Mouse (Mus musculus): ENCODE data around the gene Rab34. TPM values are rescaled to one million over a fixed set of nuclear protein-coding genes. Genes with fewer than 3 reads are reported as not detected.

The Rab34 gene
- total and polyA plus RNA-seq, 3 experiments: 0.17 to 1.4 (median 0.50) TPM

- Histone ChIP-seq H3K27ac (ENCODE audit: insufficient read depth, low read depth) (peak overlapping the region; percentile 94), H3K79me2 (replicated peaks; ENCODE audit: control insufficient read depth, extremely low read depth, insufficient read depth, poor library complexity, severe bottlenecking) (peaks cover 36% of the 10 kb centered on the region), H3K9ac (ENCODE audit: insufficient read depth, low read depth) (peak overlapping the region; percentile 61), H3K36me3 (replicated peaks in 1 of 2; ENCODE audit: control insufficient read depth in 1 of 2, insufficient read depth in 1 of 2, low read length in 1 of 2) (peaks cover 26 to 40% of the 10 kb centered on the region in 2 experiments), H3K27me3 (replicated peaks) (no peaks in the 10 kb centered on the region), H3K4me3 (replicated peaks in 1 of 3; ENCODE audit: low read depth in 2 of 3, low read length in 2 of 3, poor library complexity in 1 of 3) (peak overlapping the region; percentile 65 to 72 (median 66)), H3K4me1 (ENCODE audit: control insufficient read depth in 1 of 2, insufficient read depth in 2 of 2) (peaks cover 13 to 61% of the 10 kb centered on the region in 2 experiments), H3K9me3 (replicated peaks; ENCODE audit: low read length) (no peaks in the 10 kb centered on the region), H3K4me2 (ENCODE audit: insufficient read depth, low read depth, poor library complexity, severe bottlenecking) (peak overlapping the region; percentile 59)
- peak; percentile 96 for DNase-seq (ENCODE audit: extremely low read depth)
- dilution Hi-C loops (cut with MboI; ENCODE audit: extremely low pct_ligation_motif_present, extremely low pct_unique_long_range_greater_than_20kb, low sequenced_read_pairs) (no loop called here), in situ Hi-C loops (cut with MboI; ENCODE audit: low pct_ligation_motif_present, low pct_unique_long_range_greater_than_20kb, low sequenced_read_pairs) (loop anchor here (5.0 to 10.0 kb wide), 3 partner anchors 121 to 351 kb away; no protein-coding TSS in a partner anchor)
- TF ChIP-seq NRF1 (IDR thresholded peaks at IDR 0.05; ENCODE audit: low read depth, low read length) (no peak), MAZ (IDR thresholded peaks at IDR 0.05; ENCODE audit: low read depth, low read length) (peak; percentile 17), GABPA (IDR thresholded peaks at IDR 0.05; ENCODE audit: insufficient replicate concordance, low read depth, low read length) (no peak), MEF2A (IDR thresholded peaks at IDR 0.05; ENCODE audit: borderline replicate concordance, low read depth, low read length) (no peak), TBP (conservative IDR thresholded peaks at IDR 0.05; ENCODE audit: low read depth, low read length) (0 out of 2 replicates have a peak, but pooled peaks have one; percentile 25), ETS1 (conservative IDR thresholded peaks at IDR 0.05; ENCODE audit: low read depth, low read length) (no peak), MXI1 (IDR thresholded peaks at IDR 0.05; ENCODE audit: low read depth, low read length) (no peak), POLR2AphosphoS2 (IDR thresholded peaks at IDR 0.05; ENCODE audit: low read depth, low read length) (no peak), POLR2A (IDR thresholded peaks at IDR 0.05; ENCODE audit: low read depth, low read length) (peak; percentile 77), RCOR1 (conservative IDR thresholded peaks at IDR 0.05; ENCODE audit: low read depth, low read length) (no peak; the same call in 1 of the 2 replicates), PAX5 (IDR thresholded peaks at IDR 0.05; ENCODE audit: low read length) (no peak), E2F4 (IDR thresholded peaks at IDR 0.05; ENCODE audit: insufficient replicate concordance, low read depth, low read length) (no peak), MAX (IDR thresholded peaks at IDR 0.05; ENCODE audit: low read length) (no peak), IRF4 (IDR thresholded peaks at IDR 0.05; ENCODE audit: low read depth, low read length) (no peak; the same call in 1 of the 2 replicates), CTCF (conservative IDR thresholded peaks at IDR 0.05 in 1 of 2, IDR thresholded peaks at IDR 0.05 in 1 of 2; ENCODE audit: low read depth in 2 of 2, low read length in 2 of 2) (peak; percentile 85 to 99), UBTF (IDR thresholded peaks at IDR 0.05; ENCODE audit: low read depth, low read length) (peak; percentile 93), TCF12 (IDR thresholded peaks at IDR 0.05; ENCODE audit: low read depth, low read length) (peak; percentile 40), ZKSCAN1 (IDR thresholded peaks at IDR 0.05; ENCODE audit: borderline replicate concordance, low read depth, low read length) (no peak), MYC (IDR thresholded peaks at IDR 0.05; ENCODE audit: low read depth, low read length) (no peak), JUND (conservative IDR thresholded peaks at IDR 0.05; ENCODE audit: low read depth, low read length) (no peak), ZNF384 (IDR thresholded peaks at IDR 0.05; ENCODE audit: low read depth, low read length) (no peak), CHD1 (IDR thresholded peaks at IDR 0.05; ENCODE audit: low read depth, low read length) (peak; percentile 11; the same call in 1 of the 2 replicates), SMC3 (IDR thresholded peaks at IDR 0.05; ENCODE audit: low read depth, low read length) (peak; percentile 93), MAFK (IDR thresholded peaks at IDR 0.05; ENCODE audit: insufficient replicate concordance, low read length) (no peak), NELFE (IDR thresholded peaks at IDR 0.05; ENCODE audit: low read depth, low read length) (peak; percentile 74), EP300 (IDR thresholded peaks at IDR 0.05; ENCODE audit: low read length) (no peak), USF2 (conservative IDR thresholded peaks at IDR 0.05; ENCODE audit: low read depth, low read length) (no peak; the same call in 1 of the 2 replicates), ELF1 (IDR thresholded peaks at IDR 0.05; ENCODE audit: low read depth, low read length) (no peak; the same call in 1 of the 2 replicates), USF1 (IDR thresholded peaks at IDR 0.05; ENCODE audit: low read depth, low read length) (no peak), HCFC1 (IDR thresholded peaks at IDR 0.05; ENCODE audit: low read depth, low read length) (no peak; the same call in 1 of the 2 replicates), BHLHE40 (IDR thresholded peaks at IDR 0.05; ENCODE audit: low read depth, low read length) (peak; percentile 62), JUN (IDR thresholded peaks at IDR 0.05; ENCODE audit: insufficient read depth, low read depth, low read length) (no peak), ZMIZ1 (IDR thresholded peaks at IDR 0.05; ENCODE audit: low read depth, low read length) (peak; percentile 66), CHD2 (IDR thresholded peaks at IDR 0.05; ENCODE audit: low read length) (no peak; the same call in 1 of the 2 replicates), SIN3A (IDR thresholded peaks at IDR 0.05; ENCODE audit: low read length) (peak; percentile 68), ZC3H11A (IDR thresholded peaks at IDR 0.05; ENCODE audit: low read depth, low read length) (peak; percentile 50; the same call in 1 of the 2 replicates), KAT2A (IDR thresholded peaks at IDR 0.05; ENCODE audit: insufficient replicate concordance, low read length) (0 out of 2 replicates have a peak, but pooled peaks have one; percentile 7)
Measured at GRCm38 (mm10) chr11:78177903-78178858, 10.0 kb upstream of the Rab34 start.
